Mouse (Mus musculus) v-Abl transformed pro-B cells (cell line): Measurements from ENCODE around the gene Maml3.

Source experiments
- in situ Hi-C, 2 experiments: fragments of 400-800 bp; cut with MboI; formaldehyde crosslinking; loops; one replicate each; pipeline ENCODE4 v1.15.1; 2025; ENCODE audit not compliant: unreplicated experiment in 2 of 2

Gene Maml3

GRCm38 (mm10) chr3:51660060-51660459 is 444.8 kb downstream of the Maml3 start, which contains the start of gene Mgst2:
Mgst2 (plus strand) TSS chr3:51660360.
- in situ Hi-C loops, result loop anchor here in 1 of 2 experiments (10.0 kb wide), 1 partner anchor 345 kb away; no protein-coding TSS in a partner anchor

GRCm38 (mm10) chr3:51659415-51659814 is 445.5 kb downstream of the Maml3 start:
- in situ Hi-C loops, result loop anchor here in 1 of 2 experiments (10.0 kb wide), 1 partner anchor 445 kb away; the partner anchor contains the start of gene Maml3

- in situ Hi-C loops, result loop anchor here (5.0 to 10.0 kb wide), 8 partner anchors 48 to 588 kb away; partner anchors contain the start of genes Maml3 (in 1 of the 2) and Rab33b (in 1 of the 2)
Measured at GRCm38 (mm10) chr3:51654303-51655055, 450.4 kb downstream of the Maml3 start.

GRCm38 (mm10) chr3:51652701-51653100 is 452.2 kb downstream of the Maml3 start:
- in situ Hi-C loops, result loop anchor here (5.0 to 10.0 kb wide), 8 partner anchors 50 to 590 kb away; partner anchors contain the start of genes Maml3 (in 1 of the 2) and Rab33b (in 1 of the 2)

GRCm38 (mm10) chr3:51652292-51652691 is 452.6 kb downstream of the Maml3 start:
- in situ Hi-C loops, result loop anchor here (5.0 to 10.0 kb wide), 8 partner anchors 50 to 590 kb away; partner anchors contain the start of genes Maml3 (in 1 of the 2) and Rab33b (in 1 of the 2)

- in situ Hi-C loops, result loop anchor here (5.0 to 10.0 kb wide), 8 partner anchors 51 to 591 kb away; partner anchors contain the start of genes Maml3 (in 1 of the 2) and Rab33b (in 1 of the 2)
Measured at GRCm38 (mm10) chr3:51651149-51651548, 453.7 kb downstream of the Maml3 start.

GRCm38 (mm10) chr3:51649986-51650385 is 454.9 kb downstream of the Maml3 start:
- in situ Hi-C loops, result loop anchor here (5.0 to 25.0 kb wide), 14 partner anchors 52 to 1362 kb away; partner anchors contain the start of genes Rab33b (in 2 of the 2), Cog6 (in 1 of the 2) and Maml3 (in 1 of the 2)

- in situ Hi-C loops, result loop anchor here (5.0 to 25.0 kb wide), 6 partner anchors 62 to 1363 kb away; partner anchors contain the start of genes Cog6 (in 1 of the 2) and Rab33b (in 1 of the 2)
Measured at GRCm38 (mm10) chr3:51649426-51649825, 455.4 kb downstream of the Maml3 start.

GRCm38 (mm10) chr3:51648037-51648664 is 456.7 kb downstream of the Maml3 start:
- in situ Hi-C loops, result loop anchor here (5.0 to 25.0 kb wide), 6 partner anchors 61 to 1364 kb away; partner anchors contain the start of genes Cog6 (in 1 of the 2) and Rab33b (in 1 of the 2)

- in situ Hi-C loops, result loop anchor here (5.0 to 25.0 kb wide), 6 partner anchors 60 to 1365 kb away; partner anchors contain the start of genes Cog6 (in 1 of the 2) and Rab33b (in 1 of the 2)
Measured at GRCm38 (mm10) chr3:51647356-51647755, 457.5 kb downstream of the Maml3 start.

- in situ Hi-C loops, result loop anchor here (5.0 to 25.0 kb wide), 6 partner anchors 59 to 1366 kb away; partner anchors contain the start of genes Cog6 (in 1 of the 2) and Rab33b (in 1 of the 2)
Measured at GRCm38 (mm10) chr3:51646301-51646700, 458.6 kb downstream of the Maml3 start.

- in situ Hi-C loops, result loop anchor here (5.0 to 25.0 kb wide), 6 partner anchors 58 to 1367 kb away; partner anchors contain the start of genes Cog6 (in 1 of the 2) and Rab33b (in 1 of the 2)
Measured at GRCm38 (mm10) chr3:51645484-51645883, 459.4 kb downstream of the Maml3 start.

GRCm38 (mm10) chr3:51638260-51638659 is 466.6 kb downstream of the Maml3 start:
- in situ Hi-C loops, result loop anchor here (25.0 kb wide), 2 partner anchors 401 to 1374 kb away; partner anchors contain the start of gene Cog6 (in 1 of the 2)

- in situ Hi-C loops, result loop anchor here (25.0 kb wide), 2 partner anchors 400 to 1375 kb away; partner anchors contain the start of gene Cog6 (in 1 of the 2)
Measured at GRCm38 (mm10) chr3:51637326-51637725, 467.6 kb downstream of the Maml3 start.

- in situ Hi-C loops, result loop anchor here (25.0 kb wide), 2 partner anchors 399 to 1376 kb away; partner anchors contain the start of gene Cog6 (in 1 of the 2)
Measured at GRCm38 (mm10) chr3:51636700-51637099, 468.2 kb downstream of the Maml3 start.

- in situ Hi-C loops, result loop anchor here (25.0 kb wide), 2 partner anchors 399 to 1376 kb away; partner anchors contain the start of gene Cog6 (in 1 of the 2)
Measured at GRCm38 (mm10) chr3:51635960-51636359, 468.9 kb downstream of the Maml3 start.
